Mouse (Mus musculus): Measurements from ENCODE around the gene 4932438H23Rik.

4932438H23Rik gene

DNA sequence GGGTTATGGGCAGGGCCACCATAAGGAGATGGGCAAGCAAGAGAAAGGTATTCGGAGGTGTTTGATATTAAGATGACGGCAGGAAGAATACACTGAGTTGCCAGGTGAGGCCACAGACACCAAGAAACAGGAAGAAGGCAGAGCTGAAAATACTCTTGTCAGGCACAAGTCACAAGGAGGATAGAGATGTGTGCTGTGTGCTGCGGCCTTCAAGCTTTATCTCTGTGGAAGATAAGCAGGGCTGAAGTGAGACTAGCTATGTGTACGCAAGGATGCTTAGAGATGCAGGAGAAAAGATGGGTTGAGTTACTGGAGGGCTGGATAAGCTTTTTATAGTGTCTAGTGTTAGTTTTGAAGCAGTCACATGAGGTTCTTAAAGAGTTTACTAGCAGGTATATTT, 37.7 kb downstream of the 4932438H23Rik start:
- no peak for DNase-seq (ENCODE audit: low read depth, low spot score)

DNA sequence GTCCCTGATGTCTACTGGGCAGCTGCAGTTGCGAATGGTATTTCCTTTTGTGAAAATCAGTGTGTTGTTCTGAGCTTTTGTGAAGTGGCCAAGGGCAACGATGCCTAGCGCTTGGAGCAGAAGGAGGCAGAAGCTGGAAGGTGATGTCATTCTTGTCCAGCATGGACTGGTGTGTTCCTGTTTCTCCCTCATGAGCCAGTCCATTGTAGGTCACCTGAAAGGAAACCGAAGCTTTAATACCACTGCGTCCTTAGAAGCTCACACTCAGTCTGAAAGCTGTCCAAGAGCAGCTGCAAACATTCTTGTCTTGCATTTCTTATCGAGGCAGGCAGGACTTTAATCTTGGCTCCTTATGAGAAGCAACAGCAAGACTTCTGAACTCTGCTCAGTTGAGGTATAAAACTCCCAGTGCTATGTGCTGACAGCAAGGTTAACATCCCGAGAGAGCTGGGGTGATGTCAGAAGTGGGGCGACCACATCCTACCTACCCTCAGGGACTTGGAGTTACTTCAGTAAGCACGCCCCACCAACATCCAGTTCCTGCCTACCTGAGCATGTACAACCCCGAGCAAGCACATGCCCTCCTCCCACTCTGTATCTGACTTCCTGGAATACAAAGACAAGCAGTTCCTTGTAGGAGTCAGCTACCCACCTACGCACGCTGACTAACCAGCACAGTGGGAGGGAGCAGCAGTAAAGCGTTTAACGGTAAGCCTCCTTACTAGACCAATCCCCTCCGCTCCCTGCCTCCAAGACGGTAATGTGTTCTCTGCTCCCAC, 38.7 kb downstream of the 4932438H23Rik start:
- DNase-seq (ENCODE audit: low read depth, low spot score) = peak; percentile 50

GRCm38 (mm10) chr16:91055150-91055549, 39.8 kb downstream of the 4932438H23Rik start:
- DNase-seq (ENCODE audit: low read depth, low spot score) = no peak

DNA sequence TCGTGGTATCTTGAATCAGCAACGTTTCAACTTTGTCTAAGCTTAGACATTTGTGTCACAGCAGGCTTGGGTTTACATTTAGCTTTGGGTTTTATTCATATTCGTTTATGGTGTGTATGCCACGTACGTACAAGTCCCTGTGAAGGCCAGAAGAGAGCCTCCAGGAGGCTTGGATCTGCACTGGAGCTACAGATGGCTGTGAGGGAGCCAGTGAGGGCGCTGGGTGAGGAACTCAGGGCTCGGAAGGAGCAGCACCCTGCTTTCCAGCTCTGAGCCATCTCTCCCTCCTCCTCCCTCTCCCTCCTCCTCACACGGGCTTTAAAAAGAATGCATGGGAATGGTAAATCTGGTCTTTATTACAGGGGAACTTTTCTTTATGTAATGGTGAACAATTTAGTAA, 41.3 kb downstream of the 4932438H23Rik start:
- no peak for DNase-seq (ENCODE audit: low read depth, low spot score)

DNA sequence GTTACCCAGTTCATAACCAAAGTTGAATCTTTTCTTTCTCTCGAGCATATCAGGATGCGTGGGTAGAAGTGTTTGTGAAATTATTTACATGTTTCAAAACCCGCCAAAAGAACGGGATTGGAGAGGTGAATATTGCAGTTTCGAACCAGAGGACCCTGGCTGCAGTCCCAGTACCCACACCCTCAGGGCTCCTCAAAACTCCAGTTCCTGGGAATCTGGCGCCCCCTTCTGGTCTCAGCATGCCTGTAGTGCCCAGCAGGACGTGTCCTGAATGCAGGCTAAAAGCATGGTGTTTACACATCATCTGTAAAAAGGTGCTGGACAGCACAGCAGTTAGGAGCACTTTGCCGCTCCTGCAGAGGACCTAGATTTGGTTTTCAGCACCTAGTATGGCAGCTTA, 49.4 kb downstream of the 4932438H23Rik start:
- peak; percentile 56 for DNase-seq (ENCODE audit: low read depth, low spot score)

DNA sequence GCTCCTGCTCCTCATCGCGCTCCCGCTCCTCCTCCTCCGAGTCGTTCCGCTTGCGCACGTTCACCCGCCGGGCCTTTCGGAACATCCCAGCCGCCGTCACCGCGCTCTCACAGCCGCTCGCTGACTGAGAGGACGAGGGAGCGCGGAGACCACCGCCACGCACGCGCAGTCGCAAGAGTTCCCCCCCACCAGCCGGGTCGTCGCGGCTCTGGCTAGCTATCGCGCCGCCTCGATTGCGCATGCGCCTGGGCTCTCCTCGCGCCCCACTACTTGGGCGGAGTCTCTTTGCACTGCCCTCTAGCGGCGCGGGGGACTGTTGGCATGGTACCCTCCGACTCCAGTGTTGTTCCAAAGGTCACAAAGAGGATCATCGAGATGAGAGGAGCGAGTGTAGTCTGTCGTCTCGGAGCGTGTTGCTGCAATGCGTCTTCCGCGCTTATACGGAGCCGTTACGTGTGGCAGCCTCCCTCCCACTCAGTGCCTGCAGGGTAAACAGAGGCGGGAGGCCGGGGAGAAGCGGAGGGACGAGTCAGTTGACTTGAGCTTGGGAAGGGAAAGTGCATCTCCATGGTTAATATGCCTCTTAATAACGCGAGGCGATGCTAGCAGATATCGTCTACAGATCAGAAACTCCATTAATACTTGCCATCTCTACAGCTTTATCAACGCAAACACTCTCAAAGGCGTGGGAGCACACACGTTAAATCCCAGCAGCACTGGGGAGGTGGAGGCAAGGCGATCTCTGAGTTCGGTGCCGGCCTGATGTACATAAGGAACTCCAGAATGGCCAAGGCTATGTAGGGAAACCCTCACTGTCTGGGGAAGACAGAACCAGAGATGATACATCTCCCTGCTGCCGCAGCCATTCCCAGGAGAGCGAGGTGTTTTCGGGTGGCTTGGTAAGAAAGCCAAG, 50.4 kb downstream of the 4932438H23Rik start, which contains the start of gene Paxbp1:
Gene Paxbp1, minus strand, starts transcription at position 274 of the 913 bp plus-strand sequence.
- DNase-seq (ENCODE audit: low read depth, low spot score) = peak; percentile 98

DNA sequence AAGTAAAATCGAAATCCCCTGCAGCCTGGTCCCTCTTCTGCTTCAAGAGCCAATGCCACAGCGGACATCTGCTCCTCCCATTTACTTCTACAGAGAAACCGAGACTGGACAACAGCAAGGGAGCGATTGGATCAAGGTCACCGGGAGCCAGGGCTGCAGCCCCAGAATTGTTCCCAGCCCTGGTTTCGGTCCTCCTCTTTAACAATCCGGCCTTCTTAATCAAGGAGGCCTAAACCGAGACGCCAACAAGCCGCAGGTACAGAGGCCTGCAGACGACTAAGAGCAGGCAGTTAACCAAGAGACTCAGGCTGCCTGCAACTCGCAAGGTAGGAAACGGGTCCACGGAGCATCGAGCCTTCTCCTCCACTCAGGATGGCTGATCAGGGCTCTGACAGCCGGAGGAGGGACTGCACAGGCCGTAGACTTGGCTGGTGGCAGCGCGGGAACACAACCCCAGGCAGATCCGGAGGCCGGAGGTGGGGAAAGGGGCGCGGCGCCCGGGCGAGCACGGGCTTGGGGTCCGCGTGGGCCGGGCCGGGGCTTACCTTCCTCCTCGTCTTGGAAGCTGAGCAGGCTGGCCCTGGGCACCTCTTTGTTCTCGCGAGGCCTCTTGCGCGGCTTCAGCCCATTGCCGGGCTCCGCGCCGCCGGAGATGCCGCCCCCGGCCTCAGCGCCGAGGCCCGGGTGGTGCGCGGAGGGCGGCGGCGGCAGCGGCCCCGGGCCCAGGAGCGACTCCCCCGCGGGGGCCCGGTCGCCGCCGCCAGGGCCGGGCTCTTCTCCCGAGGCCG, 51.3 kb downstream of the 4932438H23Rik start:
- DNase-seq (ENCODE audit: low read depth, low spot score) = peak; percentile 40

- no peak for DNase-seq (ENCODE audit: low read depth, low spot score)
Observed at GRCm38 (mm10) chr16:91042640-91043039, 52.3 kb downstream of the 4932438H23Rik start.

DNA sequence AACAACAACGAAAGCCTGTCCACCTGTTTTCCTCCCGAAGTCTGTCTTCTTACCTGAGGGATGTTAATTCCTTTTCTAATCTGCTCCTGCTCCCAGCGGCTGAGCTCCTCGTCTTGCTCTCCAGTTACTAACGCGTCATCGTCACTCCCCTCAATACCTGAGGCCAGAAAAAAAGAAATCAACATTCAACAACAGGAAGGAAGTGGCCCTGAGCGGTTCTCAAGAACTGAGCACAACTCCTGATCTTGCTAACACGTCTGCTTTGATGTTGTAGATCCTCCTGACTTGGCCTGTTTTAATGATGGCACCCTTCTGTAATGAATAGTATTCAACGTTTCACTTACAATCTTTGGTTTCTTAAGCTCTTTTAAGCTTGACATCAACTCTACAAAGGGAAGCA, 59.1 kb downstream of the 4932438H23Rik start:
- no peak for DNase-seq (ENCODE audit: low read depth, low spot score)

- DNase-seq (ENCODE audit: low read depth, low spot score) = no peak
Observed at GRCm38 (mm10) chr16:91030751-91031150, 64.2 kb downstream of the 4932438H23Rik start.

DNA sequence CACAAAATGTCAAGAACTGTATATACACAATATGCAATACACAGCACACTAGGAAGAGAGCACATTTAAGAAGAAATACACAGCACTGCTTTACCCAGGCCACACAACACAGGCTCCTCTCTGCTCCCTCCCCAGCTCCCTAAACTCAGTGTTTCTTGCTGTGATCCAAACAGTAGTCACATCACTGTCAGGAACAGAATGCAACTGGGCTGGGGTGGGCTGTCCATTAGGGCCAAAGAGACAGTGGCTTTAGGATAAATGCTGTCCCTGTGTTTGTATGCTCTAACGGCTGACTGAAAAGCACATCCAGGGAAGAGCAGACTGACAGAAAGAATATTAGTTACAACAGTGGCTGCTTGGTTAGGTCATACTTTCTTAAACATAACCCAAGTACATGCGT, 65.0 kb downstream of the 4932438H23Rik start:
- DNase-seq (ENCODE audit: low read depth, low spot score) = no peak

DNA sequence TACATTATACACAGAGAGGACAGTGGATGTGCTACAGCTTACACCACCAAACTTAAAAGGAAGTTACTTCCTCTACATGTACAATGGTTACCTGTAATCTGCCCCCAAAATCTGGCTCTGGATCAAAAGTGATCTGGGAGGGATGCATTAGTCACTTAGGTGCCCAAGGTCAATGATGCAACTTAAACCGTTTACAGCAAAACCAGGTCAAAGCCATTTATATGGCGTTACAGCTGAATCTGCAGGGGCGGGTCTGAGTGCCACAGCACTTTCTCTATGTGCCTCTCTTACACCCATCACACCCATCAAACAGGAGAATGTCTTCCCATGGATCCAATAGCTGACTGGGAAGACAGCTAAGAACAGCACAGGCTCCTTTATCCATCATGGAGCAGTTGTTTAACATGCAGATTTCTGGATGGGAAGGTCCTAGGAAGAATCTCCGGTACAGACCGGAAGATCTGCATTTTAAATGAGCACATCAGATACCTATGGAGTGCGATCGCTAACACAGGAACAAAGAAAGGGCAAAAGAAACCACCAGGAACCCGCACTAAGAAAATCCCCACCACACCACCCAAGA, 65.7 kb downstream of the 4932438H23Rik start:
- DNase-seq (ENCODE audit: low read depth, low spot score) = no peak

DNA sequence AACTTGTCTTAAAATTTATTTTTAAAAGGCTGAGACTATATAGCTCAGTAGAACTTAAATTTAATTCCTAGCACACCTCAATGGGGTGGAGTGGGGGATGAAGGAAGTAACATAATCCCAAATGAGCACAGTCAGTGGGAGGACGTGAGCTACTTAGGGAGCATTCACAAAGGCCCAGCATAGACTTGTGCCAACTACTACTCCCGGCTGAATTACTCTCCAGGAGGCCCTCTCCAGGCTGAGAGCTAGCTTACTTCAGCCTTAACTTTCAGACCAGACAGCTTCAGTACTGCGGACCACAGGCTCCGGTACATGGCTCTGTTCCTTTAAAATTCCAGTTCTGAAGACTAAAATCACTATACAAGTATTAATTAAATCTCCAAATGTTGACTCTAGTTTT, 68.6 kb downstream of the 4932438H23Rik start:
- no peak for DNase-seq (ENCODE audit: low read depth, low spot score)

- no peak for DNase-seq (ENCODE audit: low read depth, low spot score)
Observed at GRCm38 (mm10) chr16:91023384-91023783, 71.5 kb downstream of the 4932438H23Rik start.

DNA sequence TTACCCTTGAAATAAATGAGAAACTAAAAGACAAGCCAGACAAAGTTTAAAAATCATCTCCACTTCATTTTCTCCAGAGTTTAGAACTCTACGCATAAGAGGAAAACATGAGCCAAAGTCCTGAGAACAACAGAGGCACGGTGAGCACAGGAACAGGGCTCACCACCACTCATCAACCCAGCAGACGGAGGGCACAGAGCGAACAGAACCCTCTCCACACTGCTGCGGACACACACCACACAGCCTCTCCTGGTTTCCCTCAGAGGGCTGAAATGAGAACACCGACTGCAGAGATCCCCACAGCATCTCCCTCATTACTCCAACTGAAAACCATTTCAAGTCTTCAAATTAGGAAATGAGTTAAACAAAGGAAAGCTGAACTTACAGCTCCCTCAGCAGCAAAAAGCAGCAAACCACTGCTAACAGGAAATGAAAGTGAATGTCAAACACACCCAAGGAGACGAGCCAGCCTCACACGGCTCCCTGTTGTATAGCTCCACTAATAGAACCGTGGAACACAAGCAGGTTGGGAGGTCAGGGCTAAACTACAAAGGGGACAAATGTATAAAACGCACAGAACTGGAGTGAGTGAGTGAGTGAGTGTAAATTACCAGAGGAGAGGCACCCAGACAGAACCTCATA, 74.0 kb downstream of the 4932438H23Rik start:
- DNase-seq (ENCODE audit: low read depth, low spot score) = no peak

DNA sequence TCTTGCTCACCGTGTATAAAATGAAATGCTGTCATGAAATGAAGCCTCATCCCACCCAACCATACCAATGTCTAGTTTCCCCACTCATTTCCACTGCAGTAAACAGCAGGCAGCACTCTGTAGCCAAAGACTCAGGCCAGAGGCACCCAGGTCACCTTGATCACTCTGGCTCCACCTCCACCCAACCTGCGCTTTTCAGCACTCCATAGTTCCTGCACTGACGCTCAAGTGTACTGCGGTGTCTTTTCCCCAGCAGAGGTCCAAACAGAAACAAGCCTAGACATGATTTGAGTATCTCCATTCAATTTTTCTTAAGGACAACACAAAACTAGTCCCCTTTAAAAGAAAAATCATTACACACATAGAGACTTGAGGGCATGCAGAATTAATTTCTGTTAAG, 75.4 kb downstream of the 4932438H23Rik start:
- DNase-seq (ENCODE audit: low read depth, low spot score) = no peak

- no peak for DNase-seq (ENCODE audit: low read depth, low spot score)
Observed at GRCm38 (mm10) chr16:91015761-91016160, 79.2 kb downstream of the 4932438H23Rik start.

- no peak for DNase-seq (ENCODE audit: low read depth, low spot score)
Observed at GRCm38 (mm10) chr16:91011847-91012246, 83.1 kb downstream of the 4932438H23Rik start.

- DNase-seq (ENCODE audit: low read depth, low spot score) = peak; percentile 77
Observed at GRCm38 (mm10) chr16:91011021-91011683, 83.8 kb downstream of the 4932438H23Rik start, which contains the start of gene Synj1. Gene Synj1 (minus strand): TSS chr16:91011308.

DNA sequence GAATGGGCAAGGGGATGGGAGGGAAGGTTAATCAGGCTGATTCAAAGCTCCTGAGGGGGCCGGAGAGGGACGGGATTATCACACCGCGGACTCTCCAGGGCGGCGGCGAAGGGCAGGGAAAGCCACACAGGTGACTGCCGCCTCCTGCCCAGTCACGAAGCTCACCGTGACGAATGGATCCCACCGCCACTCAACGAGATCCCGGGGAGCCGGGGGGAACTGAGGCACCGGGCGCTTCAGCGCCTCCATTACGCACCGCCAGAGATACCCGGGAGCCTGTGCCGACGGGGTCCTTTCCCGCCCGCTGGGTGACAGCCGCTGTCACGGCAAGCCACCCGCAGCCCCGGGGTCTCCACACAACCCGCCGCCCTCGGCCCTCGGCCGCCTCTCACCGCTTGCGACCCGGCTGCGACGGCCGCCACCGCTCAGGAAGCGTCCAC, 84.3 kb downstream of the 4932438H23Rik start:
- DNase-seq (ENCODE audit: low read depth, low spot score) = peak; percentile 36
